Mouse (Mus musculus) MEL (cell line): Measurements from ENCODE around the gene Plekha7. TPM values are rescaled to one million over a fixed set of nuclear protein-coding genes. Genes with fewer than 3 reads are reported as not detected.

Source experiments
- DNase-seq: peaks from one replicate; pipeline ENCODE4 v3.0.0; 2011; ENCODE audit warnings: low read depth, low spot score
- H3K27ac ChIP-seq: 2 replicates; pipeline ENCODE4 v1.5.1; 2012; ENCODE audit warnings: low read depth, mild to moderate bottlenecking, control low read depth, low read length, moderate library complexity; ENCODE audit not compliant: control insufficient read depth
- H3K27me3 ChIP-seq, 2 experiments: fragments of 150-350 bp in 1 of 2; sonication (generic) in 1 of 2; 2 replicates each; pipeline ENCODE4 v1.6.1; 2012; ENCODE audit warnings: low read length in 2 of 2, mild to moderate bottlenecking in 2 of 2, improper control_type of control experiment in 1 of 2, moderate library complexity in 1 of 2; ENCODE audit not compliant: insufficient read depth in 2 of 2, control insufficient read depth in 1 of 2
- H3K36me3 ChIP-seq, 2 experiments: 2 replicates each; pipeline ENCODE4 v1.6.1; 2012 to 2014; ENCODE audit warnings: low read length in 2 of 2, improper control_type of control experiment in 1 of 2, inconsistent platforms in 1 of 2, mild to moderate bottlenecking in 1 of 2; ENCODE audit not compliant: insufficient read depth in 2 of 2, control insufficient read depth in 1 of 2
- H3K4me1 ChIP-seq, 2 experiments: fragments of 150-350 bp in 1 of 2; sonication (generic) in 1 of 2; 2 replicates each; pipeline ENCODE4 v1.6.1; 2012; ENCODE audit warnings: low read length in 2 of 2, improper control_type of control experiment in 1 of 2, mild to moderate bottlenecking in 1 of 2; ENCODE audit not compliant: insufficient read depth in 2 of 2, control insufficient read depth in 1 of 2
- H3K4me3 ChIP-seq, 2 experiments: fragments of 150-350 bp in 1 of 2; sonication (generic) in 1 of 2; 2 replicates each; pipeline ENCODE4 v1.5.1; 2012; ENCODE audit warnings: low read depth in 2 of 2, low read length in 2 of 2, mild to moderate bottlenecking in 2 of 2, moderate library complexity in 2 of 2, control low read depth in 1 of 2, improper control_type of control experiment in 1 of 2; ENCODE audit not compliant: control insufficient read depth in 1 of 2, insufficient read depth in 1 of 2
- H3K79me2 ChIP-seq: 2 replicates; pipeline ENCODE4 v1.6.1; 2012; ENCODE audit warnings: mild to moderate bottlenecking, low read length, moderate library complexity; ENCODE audit not compliant: control insufficient read depth, poor library complexity, insufficient read depth
- H3K9ac ChIP-seq: 2 replicates; pipeline ENCODE4 v1.6.1; 2012; ENCODE audit warnings: low read depth, mild to moderate bottlenecking, control low read depth, low read length, moderate library complexity; ENCODE audit not compliant: control insufficient read depth, poor library complexity, severe bottlenecking
- H3K9me3 ChIP-seq: fragments of 150-350 bp; sonication (generic); replicated peaks from 2 replicates; pipeline ENCODE4 v1.6.1; 2012; ENCODE audit warnings: mild to moderate bottlenecking, low read length, improper control_type of control experiment, moderate library complexity; ENCODE audit not compliant: insufficient read depth
- BHLHE40 ChIP-seq: IDR thresholded peaks from 2 replicates; pipeline ENCODE4 v1.6.1; 2012; ENCODE audit warnings: low read depth, mild to moderate bottlenecking, inconsistent platforms, low read length, improper control_type of control experiment, borderline replicate concordance
- CHD1 ChIP-seq: IDR thresholded peaks from 2 replicates; pipeline ENCODE4 v1.6.1; 2012; ENCODE audit warnings: low read depth, mild to moderate bottlenecking, inconsistent platforms, low read length, improper control_type of control experiment
- CHD2 ChIP-seq: IDR thresholded peaks from 2 replicates; pipeline ENCODE4 v1.6.1; 2011; ENCODE audit warnings: low read length, improper control_type of control experiment
- CTCF ChIP-seq, 3 experiments: IDR thresholded peaks in 2 of 3; conservative IDR thresholded peaks in 1 of 3; 2 replicates each; pipeline ENCODE4 v1.5.1; 2011 to 2012; ENCODE audit warnings: low read length in 3 of 3, low read depth in 2 of 3, mild to moderate bottlenecking in 2 of 3, improper control_type of control experiment in 1 of 3, inconsistent platforms in 1 of 3, mixed read lengths in 1 of 3, moderate library complexity in 1 of 3; ENCODE audit not compliant: control insufficient read depth in 1 of 3, insufficient read depth in 1 of 3, poor library complexity in 1 of 3, severe bottlenecking in 1 of 3
- E2F4 ChIP-seq: IDR thresholded peaks from 2 replicates; pipeline ENCODE4 v1.6.1; 2011; ENCODE audit warnings: low read depth, low read length, improper control_type of control experiment, borderline replicate concordance
- ELF1 ChIP-seq: IDR thresholded peaks from 2 replicates; pipeline ENCODE4 v1.6.1; 2014; ENCODE audit warnings: low read depth, mild to moderate bottlenecking, inconsistent platforms, low read length, improper control_type of control experiment, moderate library complexity
- GATA1 ChIP-seq: IDR thresholded peaks from 2 replicates; pipeline ENCODE4 v1.6.1; 2011; ENCODE audit warnings: low read depth, low read length, improper control_type of control experiment
- HCFC1 ChIP-seq: IDR thresholded peaks from 2 replicates; pipeline ENCODE4 v1.6.1; 2012; ENCODE audit warnings: low read depth, mild to moderate bottlenecking, inconsistent platforms, low read length, improper control_type of control experiment, moderate library complexity
- MAFK ChIP-seq: IDR thresholded peaks from 2 replicates; pipeline ENCODE4 v1.6.1; 2011; ENCODE audit warnings: low read depth, mild to moderate bottlenecking, low read length, improper control_type of control experiment, borderline replicate concordance
- MAZ ChIP-seq: IDR thresholded peaks from 2 replicates; pipeline ENCODE4 v1.6.1; 2012; ENCODE audit warnings: low read depth, mild to moderate bottlenecking, inconsistent platforms, low read length, improper control_type of control experiment
- MYB ChIP-seq: IDR thresholded peaks from 2 replicates; pipeline ENCODE4 v1.6.1; 2011; ENCODE audit warnings: mild to moderate bottlenecking, low read depth, low read length, improper control_type of control experiment
- MYC ChIP-seq: IDR thresholded peaks from 2 replicates; pipeline ENCODE4 v1.6.1; 2011; ENCODE audit warnings: low read depth, mild to moderate bottlenecking, low read length, improper control_type of control experiment, moderate library complexity
- POLR2AphosphoS2 ChIP-seq: IDR thresholded peaks from 2 replicates; pipeline ENCODE4 v1.6.1; 2011; ENCODE audit warnings: low read length, improper control_type of control experiment
- POLR2AphosphoS5 ChIP-seq: IDR thresholded peaks from 2 replicates; pipeline ENCODE4 v1.6.1; 2012; ENCODE audit warnings: low read depth, borderline replicate concordance, mild to moderate bottlenecking, inconsistent platforms, low read length, moderate library complexity, mixed read lengths
- RAD21 ChIP-seq: IDR thresholded peaks from 2 replicates; pipeline ENCODE4 v1.6.1; 2011; ENCODE audit warnings: mild to moderate bottlenecking, low read depth, low read length, improper control_type of control experiment
- SIN3A ChIP-seq: IDR thresholded peaks from 2 replicates; pipeline ENCODE4 v1.6.1; 2012; ENCODE audit warnings: low read length, improper control_type of control experiment, inconsistent platforms
- SMC3 ChIP-seq: IDR thresholded peaks from 2 replicates; pipeline ENCODE4 v1.6.1; 2011; ENCODE audit warnings: low read depth, low read length, improper control_type of control experiment
- TCF12 ChIP-seq: IDR thresholded peaks from 2 replicates; pipeline ENCODE4 v1.6.1; 2014; ENCODE audit warnings: low read depth, mild to moderate bottlenecking, inconsistent platforms, low read length, improper control_type of control experiment, moderate library complexity
- ZC3H11A ChIP-seq: IDR thresholded peaks from 2 replicates; pipeline ENCODE4 v1.6.1; 2012; ENCODE audit warnings: low read depth, mild to moderate bottlenecking, inconsistent platforms, low read length, improper control_type of control experiment
- ZNF384 ChIP-seq: IDR thresholded peaks from 2 replicates; pipeline ENCODE4 v1.6.1; 2012; ENCODE audit warnings: low read depth, mild to moderate bottlenecking, inconsistent platforms, low read length, improper control_type of control experiment
- polyA plus RNA-seq, 2 experiments: library from polyadenylated mRNA; stranded (reverse) in 1 of 2; unstranded in 1 of 2; fragments of >175 nt in 1 of 2; fragments of >200 nt in 1 of 2; gene quantifications; 2 replicates each; pipeline versions ENCODE4 v1.2.1 to v1.2.4; 2012; ENCODE audit warnings: low replicate concordance in 2 of 2, low read depth in 1 of 2; ENCODE audit not compliant: insufficient read length in 2 of 2, insufficient read depth in 1 of 2, missing spikeins in 1 of 2
- total RNA-seq: library from RNA; depleted of rRNA; stranded (reverse); fragments of 300-350 nt; gene quantifications from 2 replicates; pipeline ENCODE4 v1.2.3, GENCODE M21; 2012

Gene Plekha7
- total and polyA plus RNA-seq, 3 experiments = 4.4 to 14.5 TPM; not detected in 1

- no peak overlapping the region for H3K4me3 ChIP-seq
- DNase-seq = no peak
- no peaks in the 10 kb centered on the region for H3K27me3 ChIP-seq
- TF ChIP-seq CTCF (IDR thresholded peaks at IDR 0.05 in 2 of 3, conservative IDR thresholded peaks at IDR 0.05 in 1 of 3; ENCODE audit: control insufficient read depth in 1 of 3, insufficient read depth in 1 of 3, low read depth in 2 of 3, low read length in 3 of 3, poor library complexity in 1 of 3, severe bottlenecking in 1 of 3) = no peak
- TF ChIP-seq ZNF384 = no peak
- TF ChIP-seq CHD2 = no peak
- no peak for TF ChIP-seq GATA1
- TF ChIP-seq E2F4 = no peak
- no peak for TF ChIP-seq BHLHE40
- no peak for TF ChIP-seq CHD1
- no peak for TF ChIP-seq MAZ
- no peak for TF ChIP-seq HCFC1
- TF ChIP-seq TCF12 = no peak
- TF ChIP-seq POLR2AphosphoS5 = no peak
- no peak for TF ChIP-seq MAFK
- no peak for TF ChIP-seq POLR2AphosphoS2
- no peak for TF ChIP-seq SMC3
- TF ChIP-seq SIN3A = no peak
- no peak for TF ChIP-seq MYB
- no peak for TF ChIP-seq MYC
- TF ChIP-seq RAD21 = no peak
- no peak for TF ChIP-seq ELF1
- TF ChIP-seq ZC3H11A = no peak
- H3K27ac ChIP-seq = no peak overlapping the region
- no peaks in the 10 kb centered on the region for H3K36me3 ChIP-seq
- no peak overlapping the region for H3K9ac ChIP-seq
- no peaks in the 10 kb centered on the region for H3K4me1 ChIP-seq
- no peaks in the 10 kb centered on the region for H3K9me3 ChIP-seq
- no peaks in the 10 kb centered on the region for H3K79me2 ChIP-seq
Observed at GRCm38 (mm10) chr7:116287959-116288358, 20.2 kb downstream of the Plekha7 start.

- Histone ChIP-seq H3K4me1 (no peaks in the 10 kb centered on the region), H3K27ac (no peak overlapping the region), H3K79me2 (no peaks in the 10 kb centered on the region), H3K4me3 (no peak overlapping the region), H3K9me3 (no peaks in the 10 kb centered on the region), H3K27me3 (no peaks in the 10 kb centered on the region), H3K9ac (no peak overlapping the region), H3K36me3 (no peaks in the 10 kb centered on the region)
- no peak for DNase-seq
- TF ChIP-seq MYB = no peak
Observed at GRCm38 (mm10) chr7:116286611-116287355, 21.4 kb downstream of the Plekha7 start.
